Mouse (Mus musculus) forebrain, embryonic 15.5 days (tissue): ENCODE results near the gene Pdzrn3. TPM values are rescaled to one million over a fixed set of nuclear protein-coding genes. Genes with fewer than 3 reads are reported as not detected.
A peak's percentile ranks its signal among the peaks of the same experiment; 100 is the strongest.

Source experiments
- ATAC-seq: fragments of 200-750 bp; cut with Nextera tagmentation; replicated peaks from 2 replicates; pipeline ENCODE4 v1.8.0; 2017; ENCODE audit warnings: mild to moderate bottlenecking, moderate TSS enrichment, moderate library complexity
- H3K27ac ChIP-seq: fragments of 300-500 bp; sonication (generic); replicated peaks from 2 replicates; pipeline ENCODE4 v1.5.1; 2015; ENCODE audit warnings: mild to moderate bottlenecking, inconsistent platforms
- H3K27me3 ChIP-seq: fragments of 300-500 bp; sonication (generic); 2 replicates; pipeline ENCODE4 v1.6.1; 2015; ENCODE audit warnings: inconsistent platforms
- H3K36me3 ChIP-seq: fragments of 300-500 bp; sonication (generic); 2 replicates; pipeline ENCODE4 v1.6.1; 2015; ENCODE audit warnings: mild to moderate bottlenecking, inconsistent platforms
- H3K4me1 ChIP-seq: fragments of 300-500 bp; sonication (generic); 2 replicates; pipeline ENCODE4 v1.6.1; 2015; ENCODE audit warnings: inconsistent platforms
- H3K4me2 ChIP-seq: fragments of 300-500 bp; sonication (generic); replicated peaks from 2 replicates; pipeline ENCODE4 v1.6.1; 2015; ENCODE audit warnings: mild to moderate bottlenecking, inconsistent platforms
- H3K4me3 ChIP-seq: fragments of 300-500 bp; sonication (generic); 2 replicates; pipeline ENCODE4 v1.5.1; 2015; ENCODE audit warnings: mild to moderate bottlenecking, inconsistent platforms
- H3K9ac ChIP-seq: fragments of 300-500 bp; sonication (generic); replicated peaks from 2 replicates; pipeline ENCODE4 v1.6.1; 2015; ENCODE audit warnings: mild to moderate bottlenecking, inconsistent platforms
- H3K9me3 ChIP-seq: fragments of 300-500 bp; sonication (generic); 2 replicates; pipeline ENCODE4 v1.6.1; 2016; ENCODE audit warnings: inconsistent platforms
- WGBS: fragments of 180-500 bp; shearing (Covaris S2); methylation state at CpG from one replicate; pipeline ENCODE4 v1.1.7; 2015; ENCODE audit warnings: mixed read lengths; 5-methylcytosine and 5-hydroxymethylcytosine counted together
- polyA plus RNA-seq: library from polyadenylated mRNA; unstranded; fragments of >200 nt; fragmentation: Nextera tagmentation; extraction: Ambion mirVana; gene quantifications from 2 replicates; pipeline ENCODE4 v1.2.1, GENCODE M21; 2015

The Pdzrn3 gene
- polyA plus RNA-seq, 1 experiment from 2014 or later, result 21.9 TPM

GRCm38 (mm10) chr6:101234349-101234748, 143.3 kb downstream of the Pdzrn3 start:
- no peaks in the 10 kb centered on the region for H3K9me3 ChIP-seq
- 13% methylated on average over 10 of the region's 10 CpGs for WGBS
- no peak for ATAC-seq

GRCm38 (mm10) chr6:101233680-101234079, 144.0 kb downstream of the Pdzrn3 start:
- Histone ChIP-seq H3K4me2 (0 out of 2 replicates have a peak overlapping the region, but pooled peaks have one; percentile 3), H3K36me3 (no peaks in the 10 kb centered on the region), H3K4me1 (peaks cover 37% of the 10 kb centered on the region), H3K9ac (no peak overlapping the region), H3K27ac (peak overlapping the region; percentile 84), H3K27me3 (no peaks in the 10 kb centered on the region), H3K4me3 (no peak overlapping the region), H3K9me3 (no peaks in the 10 kb centered on the region)
- peak; percentile 89 for ATAC-seq
- WGBS, result 14% methylated on average over 6 of the region's 6 CpGs

More at GRCm38 (mm10) chr6:101234349-101234748, 143.3 kb downstream of the Pdzrn3 start:
- H3K27ac ChIP-seq, result peak overlapping the region; percentile 84; the same call in 1 of the 2 replicates
- no peaks in the 10 kb centered on the region for H3K27me3 ChIP-seq
- no peak overlapping the region for H3K4me3 ChIP-seq
- peaks cover 37% of the 10 kb centered on the region for H3K4me1 ChIP-seq
- no peaks in the 10 kb centered on the region for H3K36me3 ChIP-seq
- no peak overlapping the region for H3K9ac ChIP-seq
- no peak overlapping the region for H3K4me2 ChIP-seq

GRCm38 (mm10) chr6:101227294-101227855, 150.3 kb downstream of the Pdzrn3 start:
- H3K27me3 ChIP-seq, result no peaks in the 10 kb centered on the region
- peaks cover 16% of the 10 kb centered on the region for H3K4me1 ChIP-seq
- peak; percentile 51; the same call in 1 of the 2 replicates for ATAC-seq
- WGBS, result 6% methylated on average over 8 of the region's 8 CpGs
- no peaks in the 10 kb centered on the region for H3K36me3 ChIP-seq
- no peak overlapping the region for H3K4me3 ChIP-seq
- H3K4me2 ChIP-seq, result no peak overlapping the region
- H3K27ac ChIP-seq, result peak overlapping the region; percentile 42
- H3K9ac ChIP-seq, result no peak overlapping the region
- no peaks in the 10 kb centered on the region for H3K9me3 ChIP-seq

- 57% methylated on average over 3 of the region's 3 CpGs for WGBS
- no peak overlapping the region for H3K4me2 ChIP-seq
- H3K4me1 ChIP-seq, result peaks cover 22% of the 10 kb centered on the region
Measured at GRCm38 (mm10) chr6:101220307-101220706, 157.4 kb downstream of the Pdzrn3 start.

GRCm38 (mm10) chr6:101219004-101219403, 158.7 kb downstream of the Pdzrn3 start:
- H3K27ac ChIP-seq, result no peak overlapping the region
- H3K4me2 ChIP-seq, result no peak overlapping the region
- no peak for ATAC-seq
- H3K9ac ChIP-seq, result no peak overlapping the region
- no peaks in the 10 kb centered on the region for H3K9me3 ChIP-seq
- no peaks in the 10 kb centered on the region for H3K27me3 ChIP-seq
- H3K4me3 ChIP-seq, result no peak overlapping the region
- no peaks in the 10 kb centered on the region for H3K36me3 ChIP-seq
- 96% methylated on average over 3 of the region's 3 CpGs for WGBS
- H3K4me1 ChIP-seq, result peaks cover 30% of the 10 kb centered on the region

More at GRCm38 (mm10) chr6:101220307-101220706, 157.4 kb downstream of the Pdzrn3 start:
- ATAC-seq, result no peak
- Histone ChIP-seq H3K9ac (no peak overlapping the region), H3K36me3 (no peaks in the 10 kb centered on the region), H3K27ac (no peak overlapping the region), H3K27me3 (no peaks in the 10 kb centered on the region), H3K9me3 (no peaks in the 10 kb centered on the region), H3K4me3 (no peak overlapping the region)

GRCm38 (mm10) chr6:101218197-101218596, 159.5 kb downstream of the Pdzrn3 start:
- Histone ChIP-seq H3K27ac (no peak overlapping the region), H3K36me3 (no peaks in the 10 kb centered on the region), H3K27me3 (no peaks in the 10 kb centered on the region), H3K9me3 (no peaks in the 10 kb centered on the region), H3K4me3 (no peak overlapping the region), H3K4me2 (no peak overlapping the region), H3K4me1 (peaks cover 27% of the 10 kb centered on the region), H3K9ac (no peak overlapping the region)
- no peak for ATAC-seq
- WGBS, result 65% methylated on average over 4 of the region's 4 CpGs

- H3K9me3 ChIP-seq, result no peaks in the 10 kb centered on the region
- 81% methylated on average over 6 of the region's 6 CpGs for WGBS
- no peak overlapping the region for H3K4me2 ChIP-seq
- ATAC-seq, result no peak
- no peak overlapping the region for H3K27ac ChIP-seq
- no peak overlapping the region for H3K4me3 ChIP-seq
- no peaks in the 10 kb centered on the region for H3K36me3 ChIP-seq
- peaks cover 31% of the 10 kb centered on the region for H3K4me1 ChIP-seq
- no peak overlapping the region for H3K9ac ChIP-seq
- H3K27me3 ChIP-seq, result no peaks in the 10 kb centered on the region
Measured at GRCm38 (mm10) chr6:101217756-101218155, 159.9 kb downstream of the Pdzrn3 start.

- no peak overlapping the region for H3K4me3 ChIP-seq
- no peaks in the 10 kb centered on the region for H3K27me3 ChIP-seq
- WGBS, result 35% methylated on average over 16 of the region's 16 CpGs
- H3K27ac ChIP-seq, result peak overlapping the region; percentile 71
- H3K9ac ChIP-seq, result no peak overlapping the region
- peak; percentile 75 for ATAC-seq
- no peaks in the 10 kb centered on the region for H3K9me3 ChIP-seq
- peak overlapping the region; percentile 19; the same call in 1 of the 2 replicates for H3K4me2 ChIP-seq
- H3K36me3 ChIP-seq, result no peaks in the 10 kb centered on the region
- H3K4me1 ChIP-seq, result peaks cover 52% of the 10 kb centered on the region
Measured at GRCm38 (mm10) chr6:101215436-101215791, 162.3 kb downstream of the Pdzrn3 start.

GRCm38 (mm10) chr6:101214734-101215435, 162.8 kb downstream of the Pdzrn3 start:
- ATAC-seq, result no peak
- Histone ChIP-seq H3K9ac (no peak overlapping the region), H3K4me2 (no peak overlapping the region), H3K4me1 (peaks cover 52% of the 10 kb centered on the region), H3K4me3 (no peak overlapping the region), H3K27ac (peak overlapping the region; percentile 71), H3K36me3 (no peaks in the 10 kb centered on the region), H3K27me3 (no peaks in the 10 kb centered on the region), H3K9me3 (no peaks in the 10 kb centered on the region)
- WGBS, result 54% methylated on average over 8 of the region's 8 CpGs

GRCm38 (mm10) chr6:101213066-101213465, 164.6 kb downstream of the Pdzrn3 start:
- no peak overlapping the region for H3K9ac ChIP-seq
- no peaks in the 10 kb centered on the region for H3K36me3 ChIP-seq
- H3K4me2 ChIP-seq, result no peak overlapping the region
- 43% methylated on average over 5 of the region's 5 CpGs for WGBS
- H3K9me3 ChIP-seq, result no peaks in the 10 kb centered on the region
- no peaks in the 10 kb centered on the region for H3K27me3 ChIP-seq
- H3K4me3 ChIP-seq, result no peak overlapping the region
- no peak overlapping the region for H3K27ac ChIP-seq
- ATAC-seq, result no peak
- H3K4me1 ChIP-seq, result peaks cover 46% of the 10 kb centered on the region

- Histone ChIP-seq H3K9me3 (no peaks in the 10 kb centered on the region), H3K4me1 (peaks cover 46% of the 10 kb centered on the region), H3K9ac (no peak overlapping the region), H3K36me3 (no peaks in the 10 kb centered on the region), H3K4me3 (no peak overlapping the region), H3K4me2 (no peak overlapping the region), H3K27ac (peak overlapping the region; percentile 82), H3K27me3 (no peaks in the 10 kb centered on the region)
- no peak for ATAC-seq
- WGBS, result 67% methylated on average over 6 of the region's 6 CpGs
Measured at GRCm38 (mm10) chr6:101212086-101212485, 165.6 kb downstream of the Pdzrn3 start.

GRCm38 (mm10) chr6:101211361-101211841, 166.3 kb downstream of the Pdzrn3 start:
- Histone ChIP-seq H3K27me3 (no peaks in the 10 kb centered on the region), H3K4me3 (no peak overlapping the region), H3K36me3 (no peaks in the 10 kb centered on the region), H3K4me2 (no peak overlapping the region), H3K9ac (no peak overlapping the region), H3K4me1 (peaks cover 43% of the 10 kb centered on the region), H3K9me3 (no peaks in the 10 kb centered on the region), H3K27ac (peak overlapping the region; percentile 82)
- 32% methylated on average over 8 of the region's 8 CpGs for WGBS
- ATAC-seq, result peak; percentile 80
